Mouse (Mus musculus) brain, adult 2 months (tissue): Measurements from ENCODE around the gene Celf2.

Source experiments
- DNase-seq: peaks from one replicate; pipeline ENCODE4 v3.0.0; 2011; ENCODE audit warnings: low read depth, low spot score

Celf2 gene

DNA sequence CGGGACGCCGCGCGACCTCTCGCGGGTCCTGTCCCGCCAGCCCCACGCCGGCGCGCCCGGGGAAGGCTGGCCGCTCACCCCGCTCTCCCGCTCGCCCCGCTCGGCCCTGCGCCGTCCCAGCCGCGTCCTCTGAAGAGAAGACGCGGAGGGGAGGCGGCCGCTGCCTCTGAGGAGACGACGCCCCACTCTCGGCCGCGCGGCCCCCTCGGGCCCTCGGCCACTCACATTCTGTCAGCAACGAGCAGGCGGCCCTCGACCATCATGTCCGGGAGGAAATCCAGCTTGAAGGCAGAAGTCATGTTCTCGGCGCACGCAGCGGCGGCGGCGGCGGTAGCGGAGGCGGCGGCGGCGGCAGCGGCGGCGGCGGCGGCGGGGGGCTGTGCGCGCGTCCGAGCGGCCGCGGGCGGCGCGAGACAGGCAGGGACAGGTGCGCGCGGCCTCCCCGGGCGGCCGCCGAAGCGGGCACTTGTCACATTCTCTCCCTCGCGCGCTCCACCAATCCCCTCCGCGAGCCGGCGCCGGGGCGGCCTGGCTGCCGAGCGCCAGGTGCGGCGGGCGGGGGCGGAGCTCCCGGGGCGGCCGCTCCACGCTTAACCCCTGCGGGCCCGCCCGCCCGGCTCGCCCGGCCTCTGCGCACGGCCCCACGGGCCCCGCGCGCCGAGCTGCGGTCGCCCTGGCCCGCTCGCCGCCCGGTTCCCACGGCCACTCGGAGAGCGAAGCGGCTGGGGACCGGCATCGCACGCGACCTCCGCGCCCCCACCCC lies 637.1 kb downstream of the Celf2 start:
- DNase-seq, result peak; percentile 87

DNA sequence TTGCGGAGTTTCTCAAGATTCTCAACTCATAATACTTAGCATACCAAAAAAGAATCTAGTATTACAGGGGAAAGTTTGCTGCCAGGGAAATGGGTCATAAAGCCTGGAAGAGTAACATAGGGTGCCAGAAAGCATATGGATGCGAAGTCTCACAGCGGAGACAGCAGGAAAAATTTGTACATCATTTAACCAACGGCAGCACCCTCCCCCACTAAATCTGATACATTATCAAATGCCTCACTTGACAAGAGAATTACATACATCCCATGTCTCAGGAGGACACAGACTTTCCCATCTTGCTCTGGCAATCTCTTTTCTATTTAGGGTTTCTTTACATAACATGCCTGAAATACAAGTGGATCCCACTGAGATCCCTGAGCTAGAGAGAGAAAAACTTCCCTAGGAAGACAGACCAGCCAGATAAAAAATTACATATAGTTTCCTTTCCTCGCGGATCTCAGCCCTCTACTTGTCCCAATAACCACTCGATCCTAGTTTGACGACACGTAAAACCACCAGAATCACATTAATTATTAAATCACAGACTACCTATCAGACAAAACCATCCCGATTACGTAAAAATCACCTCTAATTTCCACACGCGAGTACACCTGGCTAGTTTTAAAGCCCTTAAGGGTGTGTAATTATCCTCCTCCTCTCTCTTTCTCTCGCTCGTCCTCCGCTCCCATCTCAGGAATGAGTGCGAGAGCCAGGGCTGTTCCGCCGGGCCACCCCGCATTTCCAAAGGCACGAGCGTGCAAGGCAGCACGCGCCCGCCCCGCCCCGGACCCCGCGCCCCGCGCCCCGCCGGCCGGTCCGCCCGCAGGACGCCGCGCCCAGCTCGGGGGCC lies 637.9 kb downstream of the Celf2 start:
- DNase-seq, result peak; percentile 65

DNA sequence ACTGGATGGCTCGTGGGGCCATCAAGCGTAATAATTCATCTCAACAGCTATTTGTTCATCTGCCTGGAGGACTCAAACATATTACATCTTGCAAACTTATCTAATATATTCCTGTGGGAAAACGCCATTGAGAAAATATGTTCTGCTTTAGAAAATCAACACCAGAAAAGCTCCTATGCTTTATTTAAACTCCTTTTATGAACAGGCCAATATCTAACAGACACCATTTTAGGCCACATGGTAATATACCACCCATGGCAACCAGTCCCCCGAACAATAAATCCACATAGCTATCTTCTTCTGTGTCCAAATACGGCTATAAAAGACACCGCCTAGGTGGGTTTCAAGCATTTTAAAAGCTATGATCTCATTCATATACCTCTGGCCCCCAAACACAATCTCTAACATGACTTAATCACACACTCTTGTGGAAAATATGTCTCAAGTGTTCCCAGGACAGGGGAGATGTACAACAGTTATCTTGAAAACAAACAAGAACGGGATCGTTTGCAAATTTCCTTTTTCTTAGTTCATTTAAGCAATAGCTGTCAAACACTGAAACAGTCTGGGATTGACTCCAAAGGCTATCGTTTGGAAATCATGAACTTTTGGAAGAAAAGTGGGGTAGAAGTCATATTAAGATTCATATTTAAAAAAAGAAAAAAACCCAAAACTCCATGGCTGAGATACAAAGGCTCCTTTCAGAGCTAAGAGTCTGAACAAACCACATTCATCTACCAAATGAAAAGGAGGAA lies 639.2 kb downstream of the Celf2 start:
- no peak for DNase-seq

DNA sequence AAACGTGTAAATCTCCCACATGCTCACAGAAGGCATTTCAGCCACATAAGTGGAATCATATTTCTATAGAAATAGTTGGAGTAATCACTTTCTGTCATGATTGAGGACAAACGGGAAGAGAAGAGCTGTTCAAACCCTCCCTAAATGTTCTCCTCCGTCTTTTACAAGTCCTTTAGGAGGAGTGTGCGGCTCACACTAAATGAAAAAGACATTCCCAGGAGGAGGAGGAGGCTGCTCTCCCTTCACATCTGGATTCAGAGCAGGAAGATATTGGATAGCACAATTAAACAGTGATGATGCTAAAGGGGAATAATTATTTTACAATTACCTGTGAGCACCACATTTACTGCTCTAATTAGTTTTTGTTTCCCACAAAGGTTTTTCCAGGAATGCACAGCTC lies 642.1 kb downstream of the Celf2 start:
- DNase-seq, result no peak

DNA sequence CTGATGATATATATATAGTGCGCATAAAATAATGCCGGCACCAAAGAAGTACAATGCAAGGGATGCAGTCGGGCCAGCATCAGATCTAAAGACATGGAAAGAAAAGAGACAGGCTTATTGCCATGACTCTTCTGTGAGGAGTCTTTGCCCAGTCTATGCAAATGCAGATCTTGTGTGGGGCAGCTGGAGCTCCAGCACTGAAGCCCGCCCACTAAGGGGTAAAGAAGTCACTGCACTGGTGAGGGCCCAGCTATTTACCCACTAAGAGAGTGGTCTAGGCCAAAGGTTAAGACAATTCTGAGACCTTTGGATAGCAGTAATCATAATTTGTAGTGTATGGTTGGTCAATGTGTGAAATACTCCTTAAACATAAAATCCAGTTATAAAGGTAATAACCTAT lies 643.6 kb downstream of the Celf2 start:
- no peak for DNase-seq

DNA sequence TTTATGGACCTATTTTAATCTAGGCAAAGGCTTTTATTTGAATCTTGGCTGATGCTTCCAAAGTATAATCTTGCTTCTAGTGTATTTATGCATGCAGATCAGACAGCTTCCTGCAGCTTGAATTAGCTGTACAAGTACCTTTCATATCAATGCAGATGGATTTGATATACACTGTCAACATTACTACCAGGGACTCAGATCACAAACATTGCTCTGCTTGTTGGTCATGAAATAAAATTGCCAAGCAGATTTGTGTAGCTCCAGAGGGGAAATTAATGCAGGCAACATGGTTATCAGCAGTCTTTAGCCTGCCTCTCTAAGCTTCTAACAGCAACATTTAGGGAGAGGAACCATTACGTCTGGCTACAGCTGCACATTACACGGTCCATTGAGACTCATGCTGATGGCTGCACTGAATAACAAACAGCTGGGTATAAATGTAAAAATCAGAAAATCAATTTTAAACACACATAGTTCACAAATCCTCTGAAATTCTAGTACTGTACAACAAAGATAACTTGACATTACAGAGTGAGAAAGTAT lies 659.2 kb downstream of the Celf2 start:
- no peak for DNase-seq

DNA sequence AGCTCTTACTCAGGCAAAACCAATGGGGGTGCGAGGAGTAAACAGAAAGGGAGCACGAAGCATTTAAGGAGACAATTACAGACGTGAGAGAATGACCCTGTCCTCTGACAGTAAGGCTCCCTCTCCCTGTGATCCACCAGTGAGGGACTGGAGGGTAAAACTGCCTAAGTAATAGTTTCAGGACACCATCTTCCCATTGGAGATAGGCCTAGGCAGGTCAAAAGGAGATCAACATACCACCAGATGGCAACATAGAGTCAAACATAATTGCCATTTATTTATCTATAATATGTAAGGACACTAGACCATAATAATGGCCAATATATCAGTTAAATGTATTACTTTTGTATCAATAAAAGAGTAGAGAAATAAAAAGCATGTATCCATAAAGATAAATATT lies 660.0 kb downstream of the Celf2 start:
- DNase-seq, result no peak

DNA sequence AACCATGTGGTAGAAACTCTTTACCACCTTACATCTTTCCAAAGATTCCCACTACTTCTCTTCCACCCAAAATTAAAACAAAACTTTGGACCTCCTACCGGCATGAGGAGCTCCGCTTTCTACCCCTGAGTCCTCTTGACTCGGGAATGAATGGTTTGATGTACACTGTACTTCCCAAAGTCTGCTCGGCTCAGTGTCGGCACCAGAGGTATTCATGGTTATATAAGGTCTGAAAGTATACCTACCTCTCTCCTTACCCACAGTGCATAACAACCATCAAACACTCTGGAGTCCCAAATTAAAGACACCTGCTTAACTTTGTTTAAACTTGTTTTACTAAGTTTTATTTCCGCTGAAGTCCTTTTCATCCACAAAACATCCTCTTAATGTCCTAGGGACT lies 679.3 kb downstream of the Celf2 start:
- DNase-seq, result no peak

DNA sequence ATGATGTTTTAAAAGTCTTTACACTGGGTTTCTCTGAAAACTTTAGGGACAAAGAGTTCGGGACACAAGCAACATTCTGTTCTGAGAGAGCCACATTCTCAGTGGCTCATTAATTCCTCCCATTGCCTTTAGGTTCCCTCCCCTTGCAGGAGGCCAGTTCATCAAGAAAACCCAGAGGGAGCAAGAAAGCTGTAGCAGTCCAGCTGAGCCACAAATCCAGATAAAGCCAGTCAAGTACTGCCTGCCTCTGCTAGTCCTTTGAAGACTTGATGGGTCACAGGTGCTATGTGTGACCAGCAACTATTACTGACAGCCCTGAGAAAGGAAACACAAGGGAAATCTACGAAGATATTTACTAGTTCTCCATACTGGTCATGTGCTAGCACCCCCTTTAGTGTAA lies 681.8 kb downstream of the Celf2 start:
- DNase-seq, result no peak

DNA sequence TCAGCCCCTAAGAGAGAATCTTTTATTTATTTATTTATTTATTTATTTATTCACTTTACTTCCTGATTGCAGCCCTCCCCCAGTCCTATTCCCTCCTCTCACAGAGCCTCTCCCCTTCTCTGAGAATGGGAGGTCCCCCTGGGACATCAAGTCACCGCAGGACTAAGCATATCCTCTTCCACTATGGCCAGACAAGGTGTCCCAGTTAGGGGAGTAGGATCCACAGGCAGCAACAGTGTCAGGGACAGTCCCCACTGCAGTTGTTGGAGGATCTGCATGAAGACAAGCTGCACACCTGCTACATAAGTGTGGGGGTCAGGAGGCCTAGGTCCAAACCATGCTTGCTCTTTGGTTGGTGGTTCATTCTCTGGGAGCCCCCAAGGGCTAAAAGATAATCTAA lies 686.3 kb downstream of the Celf2 start:
- DNase-seq, result no peak

DNA sequence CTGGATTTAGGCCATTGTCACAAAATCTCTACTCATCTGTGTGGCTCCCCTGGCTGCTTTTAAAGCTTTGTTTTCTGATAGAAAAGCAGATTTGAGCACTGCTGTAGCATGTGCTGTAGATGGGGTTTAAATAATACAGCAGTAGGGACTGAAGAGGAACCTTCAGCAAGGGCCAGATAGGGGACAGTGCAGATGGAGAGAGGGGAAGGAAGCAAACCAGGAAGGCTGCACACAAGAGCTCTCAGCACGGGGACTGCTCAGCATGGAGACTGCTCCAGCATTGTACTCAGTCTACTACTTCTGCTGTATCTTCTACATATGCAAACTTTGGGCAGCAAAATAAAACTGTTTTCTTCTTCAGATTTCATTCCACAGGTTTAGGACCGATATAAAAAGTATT lies 687.8 kb downstream of the Celf2 start:
- no peak for DNase-seq

DNA sequence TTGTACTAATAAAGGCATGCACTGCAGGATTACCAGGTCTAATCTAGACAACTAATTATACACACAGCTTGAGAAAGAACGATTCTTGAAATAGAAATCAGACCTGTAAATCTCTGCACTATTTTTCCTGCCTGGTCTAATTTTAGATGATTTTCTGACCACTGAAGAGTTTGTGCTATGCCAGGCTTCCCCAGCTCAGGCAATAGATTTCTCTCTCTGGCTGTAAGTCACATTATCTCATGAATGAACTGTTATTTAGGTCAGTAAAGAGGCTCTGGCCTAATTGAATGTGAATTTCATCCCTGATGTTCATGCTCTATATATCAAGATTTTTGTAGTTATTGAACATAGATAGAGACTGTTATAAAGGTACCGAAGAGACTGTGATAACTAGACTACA lies 694.1 kb downstream of the Celf2 start:
- DNase-seq, result peak; percentile 72

DNA sequence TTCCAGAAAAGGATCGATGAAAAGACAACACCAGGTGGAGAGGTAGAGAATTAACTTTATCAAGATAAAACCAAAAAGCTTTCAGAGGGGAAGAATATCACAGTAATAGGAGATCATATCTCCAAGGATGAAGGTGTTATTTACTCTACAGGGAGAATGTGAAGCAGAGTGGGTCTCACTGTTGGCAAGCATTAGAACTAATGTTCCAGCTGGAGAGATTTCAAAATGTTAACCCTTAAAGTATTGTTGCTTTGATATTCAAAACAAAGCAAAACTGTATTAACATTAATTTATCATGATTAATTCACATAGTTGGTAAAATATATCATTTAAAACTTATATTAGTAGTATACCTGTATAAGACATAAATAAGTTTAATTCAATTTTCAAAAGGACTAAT lies 700.6 kb downstream of the Celf2 start:
- no peak for DNase-seq

DNA sequence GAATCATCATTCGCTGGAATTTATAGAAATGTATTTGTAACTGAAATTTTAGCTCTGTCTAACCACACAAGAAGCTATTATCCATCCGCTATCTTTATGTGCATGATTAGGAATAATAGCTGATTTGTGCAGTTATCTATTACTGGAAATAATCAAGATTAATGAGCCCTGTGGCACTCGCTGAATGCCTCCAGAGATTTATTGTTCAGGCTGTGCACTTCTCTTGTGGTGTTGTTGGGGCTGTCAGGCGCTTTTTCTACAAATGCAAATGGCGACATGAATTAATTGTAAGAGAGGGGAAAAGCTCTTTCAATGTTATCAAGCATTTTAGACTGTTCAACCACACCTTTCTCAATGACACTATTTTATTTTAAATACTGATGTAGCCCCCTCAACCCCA lies 712.6 kb downstream of the Celf2 start:
- DNase-seq, result no peak

DNA sequence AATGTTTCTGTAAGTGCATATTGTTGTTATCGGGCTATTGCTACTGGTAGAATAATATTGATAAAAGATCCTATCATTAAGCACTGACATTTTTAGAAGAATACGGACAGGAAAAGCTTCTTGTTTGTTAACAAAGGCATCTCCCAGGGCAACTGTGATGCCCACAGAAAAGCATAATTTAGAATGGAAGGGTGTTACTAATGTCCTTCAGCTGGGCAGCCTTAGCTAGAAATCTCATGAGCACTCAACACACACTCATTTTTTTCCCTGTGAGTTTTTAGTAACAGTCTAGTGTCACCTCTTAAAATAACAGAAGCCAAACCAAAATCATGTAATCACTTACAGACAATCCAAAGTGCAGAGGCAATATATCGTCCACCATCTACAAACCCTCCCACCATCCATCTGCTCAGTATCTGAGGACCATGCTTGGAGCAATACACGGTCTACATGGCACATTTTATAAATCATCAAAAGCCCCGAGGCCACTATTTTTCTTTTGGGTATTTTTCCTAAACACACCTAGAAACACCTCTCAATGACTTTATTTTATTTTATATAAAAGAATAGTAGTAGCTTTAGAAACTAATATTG lies 713.3 kb downstream of the Celf2 start:
- peak; percentile 51 for DNase-seq

DNA sequence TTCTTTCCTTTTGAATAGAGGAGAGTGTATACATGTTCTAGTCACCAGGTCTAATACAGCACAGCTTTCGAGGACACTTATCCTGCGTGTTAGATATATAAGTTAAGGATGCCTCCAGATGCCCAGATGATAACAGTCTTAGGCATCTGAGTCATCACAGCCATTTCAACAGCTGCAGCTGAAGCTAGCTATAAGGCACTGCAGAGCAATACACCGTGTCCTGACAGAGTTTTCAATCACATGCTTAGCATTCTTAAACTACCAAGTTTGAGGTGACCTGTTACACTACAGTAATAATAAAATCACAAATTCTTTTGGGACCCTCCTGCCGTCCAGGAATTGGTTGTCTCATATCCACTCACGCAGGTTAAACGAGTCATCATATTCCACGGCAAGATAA lies 714.5 kb downstream of the Celf2 start:
- DNase-seq, result peak; percentile 61

DNA sequence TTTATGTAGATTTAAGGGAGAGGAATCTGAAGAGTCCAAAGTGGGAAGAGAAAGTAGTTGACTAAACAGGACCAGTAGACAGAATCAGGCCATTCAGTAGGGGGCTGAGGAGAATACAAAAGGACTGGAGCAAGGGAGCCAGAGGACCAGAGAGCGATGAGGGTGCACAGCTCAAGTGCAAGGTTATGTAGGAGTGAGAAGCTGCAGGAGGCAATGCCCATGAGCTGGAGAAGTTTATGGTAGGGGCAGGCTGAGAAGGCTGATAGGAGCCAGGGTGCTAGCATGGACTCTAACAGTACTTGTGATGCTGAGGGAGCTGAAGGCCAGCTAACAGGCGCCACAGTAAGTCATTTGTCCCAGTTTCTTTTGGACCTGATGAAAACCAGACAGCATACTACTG lies 718.5 kb downstream of the Celf2 start:
- no peak for DNase-seq

DNA sequence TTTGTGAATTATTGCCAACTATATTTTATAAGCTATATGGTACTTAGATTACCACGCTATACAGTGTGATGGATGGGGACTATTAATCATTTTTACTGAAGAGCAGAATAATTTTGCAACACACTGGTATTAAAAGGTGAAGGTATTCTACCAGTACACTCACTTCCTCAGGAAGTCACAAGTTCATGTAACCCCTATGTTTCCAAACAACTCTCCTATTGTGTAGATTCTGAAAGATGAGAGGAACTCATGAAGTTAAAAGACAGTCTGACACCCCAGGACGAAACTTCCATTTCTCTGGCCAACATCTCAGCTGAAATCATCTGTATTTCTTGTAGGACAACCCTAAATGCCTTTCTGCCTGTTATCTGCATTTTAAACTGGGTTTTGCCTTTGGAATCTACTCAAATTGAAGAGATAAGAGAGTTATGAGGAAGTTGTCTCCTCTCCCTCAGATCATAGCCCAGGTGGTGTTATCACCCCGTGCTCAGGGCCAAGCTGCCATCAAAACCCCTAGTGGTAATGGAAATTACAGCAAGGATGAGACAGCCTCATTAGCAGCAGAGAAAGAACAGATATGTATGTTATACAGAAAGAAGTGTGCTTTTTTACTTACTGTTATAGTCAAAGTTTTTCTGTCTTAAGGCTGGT lies 722.7 kb downstream of the Celf2 start:
- no peak for DNase-seq

DNA sequence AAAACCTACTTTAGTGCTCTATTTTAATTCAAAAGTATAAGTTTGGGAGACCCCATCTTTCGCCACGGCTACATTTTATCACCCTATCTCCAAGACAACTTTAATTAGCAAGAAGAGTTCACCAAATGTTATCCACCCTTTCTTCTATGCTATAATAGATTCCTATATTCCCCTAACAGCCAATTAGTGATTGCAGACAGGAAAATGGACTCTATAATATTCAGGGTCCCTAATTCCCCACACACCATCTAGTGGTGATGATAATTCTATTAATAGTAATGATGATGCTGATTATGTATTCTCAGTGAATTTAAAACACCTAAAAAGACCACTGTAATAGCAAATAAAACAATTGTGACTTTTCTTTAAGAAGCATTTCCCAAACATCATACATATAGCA lies 739.1 kb downstream of the Celf2 start:
- DNase-seq, result no peak

DNA sequence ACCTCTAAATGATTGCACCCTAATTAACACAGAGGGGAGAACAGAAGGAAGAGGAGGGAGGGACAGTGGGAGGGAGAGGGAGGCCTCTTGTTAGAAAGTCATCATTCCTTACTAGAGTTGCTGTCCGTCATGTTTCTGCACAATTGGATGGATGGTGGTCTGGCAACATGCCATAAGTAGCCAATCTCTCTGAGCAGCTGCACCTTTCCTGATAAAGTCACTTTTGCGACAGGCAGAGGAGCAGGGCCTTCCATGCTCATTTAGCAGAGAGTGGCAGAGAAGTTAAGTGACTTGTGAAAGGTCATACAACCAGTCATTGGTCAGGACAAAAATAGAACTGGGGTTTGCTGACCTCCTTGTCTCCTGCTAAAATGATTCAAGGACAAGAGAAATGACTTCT lies 747.0 kb downstream of the Celf2 start:
- peak; percentile 39 for DNase-seq

DNA sequence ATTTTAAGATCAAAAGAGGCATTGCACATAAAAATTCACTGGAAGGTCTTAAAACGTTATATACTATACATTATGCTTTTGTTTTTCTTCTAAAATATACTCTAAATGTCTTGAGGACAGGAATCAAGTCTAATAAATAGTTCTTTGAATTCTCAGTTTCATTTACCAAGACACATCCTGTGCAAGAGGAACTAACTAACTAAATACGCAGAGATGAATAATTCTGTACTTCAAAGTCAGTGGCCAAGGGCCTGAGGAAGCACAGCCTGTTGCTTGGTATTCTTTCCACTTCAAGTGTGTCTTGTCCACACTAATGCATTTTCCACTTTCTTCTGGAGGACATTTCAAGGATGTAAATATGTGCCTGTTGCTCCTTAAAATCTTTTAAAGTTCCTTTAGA lies 766.2 kb downstream of the Celf2 start:
- no peak for DNase-seq
